Mouse (Mus musculus) heart, embryonic 14.5 days (tissue): ENCODE data around the gene Gdpd3. TPM values are rescaled to one million over a fixed set of nuclear protein-coding genes. Genes with fewer than 3 reads are reported as not detected.
A peak's percentile ranks its signal among the peaks of the same experiment; 100 is the strongest.

Experiments used
- ATAC-seq: fragments of 200-750 bp; cut with Nextera tagmentation; 2 replicates; pipeline ENCODE4 v1.8.0; 2017; ENCODE audit warnings: low read depth, moderate TSS enrichment; ENCODE audit not compliant: insufficient number of reproducible peaks, insufficient read depth, low FRiP score
- H3K27ac ChIP-seq, 2 experiments: fragments of 200-500 bp in 1 of 2; fragments of 300-500 bp in 1 of 2; sonication (generic) in 1 of 2; replicated peaks in 1 of 2; 2 replicates each; pipeline ENCODE4 v1.5.1; 2012 to 2014; ENCODE audit warnings: low read depth in 2 of 2, low read length in 2 of 2, control low read depth in 1 of 2, mild to moderate bottlenecking in 1 of 2, mixed read lengths in 1 of 2; ENCODE audit not compliant: control insufficient read depth in 1 of 2, insufficient read depth in 1 of 2
- H3K27me3 ChIP-seq: fragments of 300-500 bp; sonication (generic); 2 replicates; pipeline ENCODE4 v1.6.1; 2014; ENCODE audit warnings: mild to moderate bottlenecking, low read length, control low read depth; ENCODE audit not compliant: control insufficient read depth, insufficient read depth
- H3K36me3 ChIP-seq: fragments of 300-500 bp; sonication (generic); 2 replicates; pipeline ENCODE4 v1.6.1; 2014; ENCODE audit warnings: mild to moderate bottlenecking, control low read depth, low read length, mixed read lengths; ENCODE audit not compliant: control insufficient read depth, insufficient read depth
- H3K4me1 ChIP-seq, 2 experiments: fragments of 200-500 bp in 1 of 2; fragments of 300-500 bp in 1 of 2; sonication (generic) in 1 of 2; 2 replicates each; pipeline ENCODE4 v1.6.1; 2012 to 2014; ENCODE audit warnings: low read length in 2 of 2, control low read depth in 1 of 2, mixed read lengths in 1 of 2; ENCODE audit not compliant: control insufficient read depth in 2 of 2, insufficient read depth in 2 of 2
- H3K4me2 ChIP-seq: fragments of 300-500 bp; sonication (generic); 2 replicates; pipeline ENCODE4 v1.6.1; 2014; ENCODE audit warnings: mild to moderate bottlenecking, low read length
- H3K4me3 ChIP-seq, 2 experiments: fragments of 200-500 bp in 1 of 2; fragments of 300-500 bp in 1 of 2; sonication (generic) in 1 of 2; 2 replicates each; pipeline ENCODE4 v1.5.1; 2012 to 2014; ENCODE audit warnings: low read length in 2 of 2, mild to moderate bottlenecking in 2 of 2, control low read depth in 1 of 2, low read depth in 1 of 2, moderate library complexity in 1 of 2; ENCODE audit not compliant: control insufficient read depth in 1 of 2, insufficient read depth in 1 of 2
- H3K9ac ChIP-seq: fragments of 300-500 bp; sonication (generic); 2 replicates; pipeline ENCODE4 v1.6.1; 2014; ENCODE audit warnings: mild to moderate bottlenecking, low read length
- H3K9me3 ChIP-seq: fragments of 300-500 bp; sonication (generic); 2 replicates; pipeline ENCODE4 v1.6.1; 2016; ENCODE audit warnings: low read length, control low read depth; ENCODE audit not compliant: control insufficient read depth
- WGBS: fragments of 180-500 bp; shearing (Covaris S2); extraction: QIAGEN DNeasy Blood & Tissue Kit; methylation state at CpG from one replicate; pipeline ENCODE4 v1.1.7; 2014; 5-methylcytosine and 5-hydroxymethylcytosine counted together
- polyA plus RNA-seq: library from polyadenylated mRNA; unstranded; fragments of >200 nt; fragmentation: Nextera tagmentation; extraction: Ambion mirVana; gene quantifications from 2 replicates; pipeline ENCODE4 v1.2.1, GENCODE M21; 2014

Gene Gdpd3
- polyA plus RNA-seq, 1 experiment from 2014 or later: 2.7 TPM

DNA sequence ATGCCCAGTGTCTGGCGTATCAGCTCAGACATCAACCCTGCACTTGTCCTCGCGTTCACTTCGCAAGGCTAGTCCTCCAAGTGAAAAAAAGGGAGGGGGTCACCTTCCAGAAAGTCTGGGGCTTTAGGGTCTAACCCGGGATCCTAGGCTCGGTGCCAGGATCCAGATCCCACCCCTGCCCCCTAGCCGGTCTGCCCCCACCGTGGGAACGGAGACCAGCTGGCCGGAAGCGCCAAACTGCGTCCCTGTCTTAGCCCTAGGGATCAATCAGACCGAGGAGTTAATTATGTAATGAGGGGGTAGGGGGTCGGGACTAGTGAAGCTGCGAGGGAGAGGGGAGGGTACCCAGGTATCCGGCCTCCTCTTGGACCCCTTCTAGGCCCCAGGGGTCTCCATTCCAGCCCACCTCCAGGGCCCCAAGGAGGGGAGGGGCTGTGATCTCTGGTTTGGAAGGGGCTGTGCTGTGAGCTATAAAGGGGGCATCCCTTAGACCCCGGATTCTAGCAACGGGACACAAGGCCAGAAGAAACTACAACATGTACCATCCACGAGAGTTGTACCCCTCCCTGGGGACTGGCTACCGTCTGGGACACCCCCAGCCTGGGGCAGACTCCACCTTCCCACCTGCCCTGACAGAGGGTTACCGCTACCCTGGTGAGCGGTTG lies 15.0 kb downstream of the Gdpd3 start, which contains the start of gene Tbx6:
Gene Tbx6 (plus strand): TSS at position 513 of the 665 bp plus-strand sequence.
- 8% methylated on average over 22 of the region's 22 CpGs for WGBS
- Histone ChIP-seq H3K4me3 (peak within 1 kb of the TSS; percentile 45 to 49), H3K9me3 (no peaks in the 10 kb centered on the region), H3K27ac (peak within 1 kb of the TSS in 1 of 2 experiments; percentile 50; a peak in 2 of 4 replicates), H3K4me2 (peak within 1 kb of the TSS; percentile 91), H3K36me3 (peaks cover 39% of the 10 kb centered on the region), H3K4me1 (peaks cover 18 to 34% of the 10 kb centered on the region in 2 experiments), H3K27me3 (no peaks in the 10 kb centered on the region), H3K9ac (peak within 1 kb of the TSS; percentile 75)
- ATAC-seq: no peak

- no peak overlapping the region for H3K4me3 ChIP-seq
- H3K27ac ChIP-seq: no peak overlapping the region
- no peak for ATAC-seq
- H3K9ac ChIP-seq: peak overlapping the region; percentile 75; the same call in 1 of the 2 replicates
- H3K4me1 ChIP-seq: peaks cover 16 to 31% of the 10 kb centered on the region in 2 experiments
- peaks cover 46% of the 10 kb centered on the region for H3K36me3 ChIP-seq
- 41% methylated on average over 11 of the region's 11 CpGs for WGBS
- H3K27me3 ChIP-seq: no peaks in the 10 kb centered on the region
- H3K4me2 ChIP-seq: no peak overlapping the region
- no peaks in the 10 kb centered on the region for H3K9me3 ChIP-seq
Measured at GRCm38 (mm10) chr7:126781661-126782370, 15.7 kb downstream of the Gdpd3 start.

GRCm38 (mm10) chr7:126782693-126783092 lies 16.6 kb downstream of the Gdpd3 start:
- Histone ChIP-seq H3K4me2 (no peak overlapping the region), H3K9ac (no peak overlapping the region), H3K4me1 (peaks cover 12 to 25% of the 10 kb centered on the region in 2 experiments), H3K4me3 (no peak overlapping the region), H3K27me3 (no peaks in the 10 kb centered on the region), H3K9me3 (no peaks in the 10 kb centered on the region), H3K27ac (no peak overlapping the region), H3K36me3 (peaks cover 54% of the 10 kb centered on the region)
- ATAC-seq: no peak
- WGBS: 76% methylated on average over 13 of the region's 13 CpGs

DNA sequence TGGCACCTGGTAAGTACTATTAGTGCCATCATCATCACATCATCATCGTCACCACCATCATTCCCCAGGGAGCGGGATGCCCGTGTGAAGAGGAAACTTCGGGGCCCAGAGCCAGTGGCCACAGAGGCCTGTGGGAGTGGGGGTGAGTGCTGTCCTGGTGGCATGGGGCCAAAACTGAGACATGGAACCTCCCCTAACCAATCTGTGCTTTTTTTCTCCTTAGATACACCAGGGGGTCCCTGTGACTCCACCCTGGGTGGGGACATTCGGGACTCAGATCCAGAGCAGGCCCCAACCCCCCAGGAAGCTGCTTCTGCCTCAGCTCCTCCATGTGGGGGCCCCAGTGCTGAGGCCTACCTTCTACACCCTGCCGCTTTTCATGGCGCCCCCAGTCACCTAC lies 18.3 kb downstream of the Gdpd3 start:
- Histone ChIP-seq H3K9ac (no peak overlapping the region), H3K9me3 (no peaks in the 10 kb centered on the region), H3K4me3 (no peak overlapping the region), H3K27me3 (no peaks in the 10 kb centered on the region), H3K4me1 (peaks cover 10 to 19% of the 10 kb centered on the region in 2 experiments), H3K4me2 (no peak overlapping the region), H3K27ac (no peak overlapping the region), H3K36me3 (peaks cover 60% of the 10 kb centered on the region)
- 74% methylated on average over 7 of the region's 7 CpGs for WGBS
- ATAC-seq: no peak

- peaks cover 66% of the 10 kb centered on the region for H3K36me3 ChIP-seq
- H3K4me3 ChIP-seq: no peak overlapping the region
- WGBS: 52% methylated on average over 4 of the region's 4 CpGs
- H3K4me1 ChIP-seq: peaks cover 10 to 15% of the 10 kb centered on the region in 2 experiments
- no peak overlapping the region for H3K9ac ChIP-seq
- no peak overlapping the region for H3K27ac ChIP-seq
- no peaks in the 10 kb centered on the region for H3K9me3 ChIP-seq
- ATAC-seq: no peak
- H3K4me2 ChIP-seq: no peak overlapping the region
- no peaks in the 10 kb centered on the region for H3K27me3 ChIP-seq
Measured at GRCm38 (mm10) chr7:126785056-126785455, 18.9 kb downstream of the Gdpd3 start.

- Histone ChIP-seq H3K9me3 (no peaks in the 10 kb centered on the region), H3K27ac (no peak overlapping the region), H3K36me3 (peaks cover 72% of the 10 kb centered on the region), H3K4me3 (no peak overlapping the region), H3K4me1 (peaks cover 4 to 12% of the 10 kb centered on the region in 2 experiments; a peak in 3 of 4 replicates), H3K9ac (no peak overlapping the region), H3K4me2 (no peak overlapping the region), H3K27me3 (no peaks in the 10 kb centered on the region)
- WGBS: 91% methylated on average over 14 of the region's 14 CpGs
- ATAC-seq: no peak
Measured at GRCm38 (mm10) chr7:126786142-126786541, 20.0 kb downstream of the Gdpd3 start.

GRCm38 (mm10) chr7:126789141-126789540 lies 23.0 kb downstream of the Gdpd3 start:
- no peaks in the 10 kb centered on the region for H3K27me3 ChIP-seq
- no peaks in the 10 kb centered on the region for H3K9me3 ChIP-seq
- H3K4me1 ChIP-seq: peaks cover 2 to 17% of the 10 kb centered on the region in 2 experiments
- WGBS: 77% methylated on average over 4 of the region's 4 CpGs
- H3K27ac ChIP-seq: no peak overlapping the region
- ATAC-seq: no peak
- H3K36me3 ChIP-seq: peaks cover 71% of the 10 kb centered on the region
- H3K4me2 ChIP-seq: no peak overlapping the region
- H3K9ac ChIP-seq: no peak overlapping the region
- H3K4me3 ChIP-seq: no peak overlapping the region
